Mouse (Mus musculus) ES-E14 (cell line): ENCODE data around the gene Cox19.

Source experiments
- CHD2 ChIP-seq: IDR thresholded peaks from 2 replicates; pipeline ENCODE4 v1.6.1; 2014; ENCODE audit warnings: mild to moderate bottlenecking, low read depth, low read length, inconsistent platforms
- HCFC1 ChIP-seq: IDR thresholded peaks from 2 replicates; pipeline ENCODE4 v1.6.1; 2012; ENCODE audit warnings: low read length, inconsistent platforms, borderline replicate concordance; ENCODE audit not compliant: insufficient read depth
- MAFK ChIP-seq: IDR thresholded peaks from 2 replicates; pipeline ENCODE4 v1.6.1; 2014; ENCODE audit warnings: mild to moderate bottlenecking, low read depth, low read length, inconsistent platforms; ENCODE audit not compliant: insufficient read depth
- ZC3H11A ChIP-seq: IDR thresholded peaks from 2 replicates; pipeline ENCODE4 v1.6.1; 2012; ENCODE audit warnings: low read depth, mild to moderate bottlenecking, inconsistent platforms, low read length, borderline replicate concordance
- ZNF384 ChIP-seq: IDR thresholded peaks from 2 replicates; pipeline ENCODE4 v1.6.1; 2012; ENCODE audit warnings: low read depth, low read length, inconsistent platforms

DNA sequence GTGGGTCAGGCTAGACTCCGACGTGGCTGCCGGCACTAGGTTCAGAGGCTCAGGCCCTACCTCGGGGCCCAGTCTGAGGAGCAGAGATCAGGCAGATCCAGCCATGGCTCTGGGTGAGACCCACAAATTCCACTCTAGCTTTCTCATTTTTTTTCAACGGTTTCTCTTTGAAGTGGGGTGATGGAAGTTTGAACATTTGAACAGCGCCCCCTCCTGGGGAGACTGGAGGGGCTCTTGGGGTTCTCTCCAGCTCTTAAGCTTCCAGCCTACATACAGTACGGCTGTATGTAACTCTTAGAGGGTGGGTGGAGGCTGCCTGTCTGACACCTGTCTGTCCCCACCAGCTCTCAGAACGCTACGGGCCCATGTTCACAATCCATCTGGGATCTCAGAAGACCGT lies 2.3 kb upstream of the Cox19 start:
- TF ChIP-seq MAFK (no peak), ZNF384 (peak; percentile 64), HCFC1 (no peak), ZC3H11A (no peak), CHD2 (no peak)
